Mouse (Mus musculus) brain, embryonic 14.5 days (tissue): ENCODE results near the gene Ror2.

ENCODE experiments used
- CTCF ChIP-seq: fragments of 200-500 bp; IDR thresholded peaks from 2 replicates; pipeline ENCODE4 v1.5.1; 2012; ENCODE audit warnings: inconsistent platforms, mild to moderate bottlenecking, moderate library complexity, borderline replicate concordance; ENCODE audit not compliant: insufficient read depth, insufficient read length; ENCODE audit errors: extremely low read depth
- POLR2A ChIP-seq: fragments of 200-500 bp; IDR thresholded peaks from 2 replicates; pipeline ENCODE4 v1.6.1; 2012; ENCODE audit warnings: mild to moderate bottlenecking, inconsistent platforms, borderline replicate concordance; ENCODE audit not compliant: poor library complexity, insufficient read depth, insufficient read length, severe bottlenecking; ENCODE audit errors: extremely low read depth

- TF ChIP-seq CTCF (no peak), POLR2A (no peak)
Measured at GRCm38 (mm10) chr13:53178171-53178570, 107.8 kb downstream of the Ror2 start.
